Mouse (Mus musculus): ENCODE measurements around the gene Ssu72.
"Not testable (repeated sequence)": the region's sequence is repeated elsewhere in the genome, so short reads cannot be mapped to it uniquely, and the experiment has no call there.

Ssu72 gene

DNA sequence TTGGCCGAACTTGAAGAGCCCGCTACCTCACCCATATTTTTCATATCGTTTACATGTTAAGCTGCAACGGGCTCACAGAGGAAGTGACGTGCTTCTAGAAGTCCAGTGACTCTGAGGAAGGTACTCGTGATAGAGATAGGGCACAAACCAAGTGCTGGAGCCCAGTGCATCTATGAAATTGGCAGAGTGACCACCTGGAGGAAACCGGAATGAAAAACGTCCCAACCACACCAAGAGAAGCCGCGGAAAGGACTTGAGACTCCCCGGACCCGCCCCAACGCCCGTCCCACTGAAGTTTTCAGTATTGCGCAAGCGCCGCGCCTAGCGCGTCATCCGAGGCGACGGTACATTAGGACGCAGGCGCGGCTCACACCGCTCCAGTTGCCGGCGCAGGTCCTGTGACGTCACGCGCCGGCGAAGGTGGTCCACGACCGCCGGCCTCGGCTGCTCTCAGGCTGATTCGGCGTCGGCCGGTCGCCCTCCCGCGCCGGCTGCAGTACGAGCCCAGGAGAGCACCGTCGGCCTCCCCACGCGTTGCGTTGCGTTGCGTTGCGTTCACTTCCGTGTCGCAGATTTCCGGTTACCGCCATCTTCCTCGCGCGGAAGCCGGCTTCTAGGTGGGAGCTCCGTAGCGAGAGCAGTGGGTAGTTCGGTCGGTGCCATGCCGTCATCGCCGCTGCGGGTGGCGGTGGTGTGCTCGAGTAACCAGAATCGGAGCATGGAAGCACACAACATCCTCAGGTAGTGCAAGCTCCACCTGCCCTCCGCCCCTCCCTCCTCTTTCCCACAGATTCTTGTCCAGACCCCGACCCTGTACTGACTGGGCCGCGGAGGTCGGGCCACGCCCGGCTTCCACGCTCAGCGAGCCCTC, at the start of gene Ssu72:
TSS of gene Ssu72 (plus strand) at position 80 of the 871 bp plus-strand sequence.
- DNase-seq = peak; percentile 96

DNA sequence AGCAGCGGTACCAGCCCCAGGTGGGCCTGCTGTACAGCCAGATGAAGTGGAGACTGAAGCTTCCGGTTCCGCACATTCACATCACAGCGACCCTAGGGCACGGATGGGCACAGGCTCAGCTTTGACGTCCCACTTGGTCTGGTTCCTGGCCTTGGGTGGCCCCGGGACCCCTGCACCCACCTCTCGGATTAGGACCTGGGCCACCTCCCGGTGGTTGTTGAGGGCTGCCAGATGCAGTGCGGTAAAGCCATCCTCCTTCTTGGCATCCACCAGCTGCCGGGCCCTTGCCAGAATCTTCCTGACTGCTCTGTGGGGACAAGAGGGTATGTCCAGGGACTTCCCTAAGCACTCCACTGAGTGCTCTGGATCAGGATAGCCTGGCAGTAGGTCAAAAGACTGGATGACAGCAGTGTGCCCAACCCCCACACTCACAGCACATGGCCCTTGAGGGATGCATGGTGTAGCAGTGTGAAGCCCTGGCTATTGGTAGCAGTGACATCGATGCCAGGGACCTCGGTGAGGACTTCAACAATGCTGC, 48.3 kb upstream of the Ssu72 start:
- DNase-seq = no peak

DNA sequence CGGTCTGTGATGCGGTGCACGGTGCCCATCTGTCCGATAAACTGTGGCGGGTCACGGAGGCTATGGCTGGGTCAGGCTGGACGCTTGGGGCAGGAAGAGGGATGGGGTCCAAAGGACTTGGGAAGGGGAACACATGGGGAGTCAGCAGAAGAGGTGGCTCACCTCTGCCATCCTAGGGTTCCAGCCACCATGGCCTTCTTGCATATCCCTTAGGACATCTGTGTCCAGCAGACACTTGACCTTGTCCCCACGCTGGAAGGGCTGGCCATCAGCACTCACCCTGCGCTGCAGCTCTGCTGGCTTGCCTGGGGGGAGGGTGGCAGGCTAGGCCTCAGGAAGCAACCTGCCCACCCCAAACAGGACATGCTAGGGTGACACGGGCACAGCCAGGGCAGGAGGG, 45.6 kb upstream of the Ssu72 start:
- no peak for DNase-seq

DNA sequence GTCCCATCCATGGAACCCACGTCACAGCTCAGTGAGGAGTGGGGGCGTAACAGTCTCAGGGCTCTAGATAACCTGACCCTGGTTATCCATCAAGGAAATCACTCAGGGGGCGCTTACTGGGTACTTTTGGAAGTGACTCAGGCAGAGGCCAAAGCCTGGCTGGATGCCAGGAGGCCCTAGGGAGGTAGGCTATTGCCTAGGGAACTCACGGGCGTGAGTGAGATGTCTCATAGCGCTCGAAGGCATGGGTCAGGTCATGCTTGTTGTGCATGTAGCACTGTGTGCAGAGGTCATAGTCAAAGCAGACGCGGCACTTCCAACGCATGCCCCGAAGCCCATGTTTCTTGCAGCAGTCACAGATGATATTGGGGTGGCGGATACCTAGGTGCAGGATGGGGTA, 44.0 kb upstream of the Ssu72 start:
- no peak for DNase-seq

DNA sequence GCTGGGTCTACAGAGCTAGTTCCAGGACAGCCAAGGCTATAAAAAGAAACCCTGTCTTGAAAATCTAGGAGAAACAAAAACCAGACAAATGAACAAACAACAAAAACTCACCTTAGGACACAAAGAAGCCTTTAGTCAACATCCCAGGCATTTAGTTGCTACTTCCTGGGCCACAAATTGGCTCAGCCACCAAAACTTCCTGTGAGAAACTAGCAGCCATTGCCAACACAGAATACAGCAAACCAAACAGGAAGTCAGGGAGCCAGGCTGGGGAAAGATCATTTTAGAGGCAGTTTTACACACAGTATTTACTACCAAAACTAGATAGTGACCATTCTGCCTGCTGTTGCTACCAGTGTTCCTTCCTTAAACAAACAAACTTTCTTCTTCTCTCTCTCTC, 37.7 kb upstream of the Ssu72 start:
- no peak for DNase-seq

DNA sequence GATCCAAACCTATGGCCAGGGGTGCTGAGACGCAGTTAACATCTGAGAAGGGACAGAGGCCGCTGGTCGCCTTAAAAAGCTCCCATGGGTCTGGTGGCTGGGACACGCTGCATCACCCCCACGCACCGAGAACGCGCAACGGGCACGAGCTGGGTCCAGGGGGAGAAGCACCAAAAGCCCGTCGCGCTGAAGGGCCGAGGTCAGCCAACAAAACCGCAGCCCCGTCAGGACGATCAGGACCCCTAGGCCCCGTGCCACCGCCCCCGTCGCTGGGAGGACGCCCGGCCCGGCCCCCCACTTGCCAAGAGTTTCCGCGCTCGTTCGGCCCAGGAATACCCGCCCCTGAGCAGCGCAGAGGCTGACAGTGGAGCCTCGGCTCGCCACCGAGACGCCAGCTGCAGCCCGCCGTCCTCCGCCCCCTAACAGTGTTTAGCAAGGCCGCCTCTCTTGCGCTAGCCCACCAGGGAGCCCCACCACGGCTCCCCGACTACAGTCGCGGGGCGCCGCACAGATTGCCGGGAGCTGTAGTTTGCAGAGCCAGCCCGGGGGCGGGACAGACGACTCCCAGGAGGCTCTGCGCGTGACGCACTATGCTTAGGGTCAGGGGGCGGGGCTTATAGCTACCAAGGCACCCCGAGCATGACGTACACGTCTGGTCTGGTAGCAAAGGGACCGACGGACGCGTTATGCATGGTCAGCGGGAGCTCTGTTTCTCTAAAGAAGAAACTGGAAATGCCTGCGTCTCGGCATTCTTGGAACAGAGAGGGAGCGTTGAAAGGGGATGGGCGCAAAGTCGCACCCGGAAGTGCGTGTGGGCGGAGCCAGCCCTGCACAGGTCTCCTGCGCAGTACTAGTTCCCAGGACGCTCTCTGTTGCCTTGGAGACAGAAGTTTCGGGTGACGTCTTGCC, 35.7 kb upstream of the Ssu72 start, which contains the start of gene Mib2:
TSS of gene Mib2 (minus strand) at position 510 of the 909 bp plus-strand sequence.
- DNase-seq = peak; percentile 97

DNA sequence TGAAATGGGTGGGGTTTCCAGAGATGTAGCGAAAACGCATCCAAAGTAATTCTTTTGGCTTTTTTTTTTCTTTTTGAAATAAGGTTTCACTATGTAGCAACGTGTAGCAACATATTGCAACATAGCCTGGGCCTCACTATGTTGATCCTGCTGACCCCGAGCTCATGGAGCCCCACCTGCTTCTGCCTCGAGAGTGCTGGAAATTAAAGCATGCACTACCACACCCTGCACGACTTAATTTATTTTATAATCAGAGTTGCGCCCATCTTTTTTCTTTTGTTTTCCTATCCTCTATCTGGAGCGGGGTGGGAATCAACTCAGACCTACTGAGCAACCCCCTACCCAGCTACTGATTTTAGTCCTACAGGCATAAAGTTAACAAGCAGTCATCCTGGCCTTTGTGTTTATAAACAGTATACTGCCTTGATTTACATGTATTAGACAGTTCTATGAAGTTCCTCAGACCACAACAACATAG, 35.0 kb upstream of the Ssu72 start:
- no peak for DNase-seq

DNA sequence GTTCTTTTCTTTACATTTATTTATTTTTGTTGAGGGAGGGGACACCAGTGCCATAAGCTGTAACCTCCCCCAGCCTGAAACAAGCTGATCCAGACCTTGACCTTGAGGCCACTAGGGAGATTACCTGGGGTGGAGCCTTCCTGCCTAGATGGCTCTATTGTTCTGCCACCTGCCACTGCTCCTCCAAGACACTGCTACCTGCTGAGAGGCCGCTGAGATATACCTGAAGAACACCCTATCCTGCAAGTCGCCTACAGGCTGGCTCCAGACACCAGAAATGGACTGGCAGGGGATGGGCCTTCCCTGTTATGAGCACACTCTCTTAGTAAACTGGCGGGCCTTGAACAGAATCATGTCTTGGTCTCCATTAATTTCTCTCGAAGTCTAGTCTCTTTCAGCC, 34.4 kb upstream of the Ssu72 start:
- not testable (repeated sequence) for DNase-seq

DNA sequence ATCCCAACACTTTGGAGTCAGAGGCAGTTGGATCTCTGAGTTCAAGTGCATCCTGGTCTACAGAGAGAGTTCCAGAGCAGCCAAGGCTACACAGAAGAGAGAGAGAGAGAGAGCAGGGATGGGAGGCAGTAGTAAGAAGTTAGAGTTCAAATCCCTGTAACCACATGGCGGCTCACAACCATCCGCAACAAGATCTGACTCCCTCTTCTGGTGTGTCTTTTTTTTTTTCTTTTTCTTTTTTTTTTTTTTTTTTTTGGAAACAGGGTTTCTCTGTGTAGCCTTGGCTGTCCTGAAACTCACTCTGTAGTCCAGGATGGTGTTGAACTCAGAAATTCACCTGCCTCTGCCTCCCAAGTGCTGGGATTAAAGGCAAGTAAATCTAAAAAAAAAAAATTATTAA, 32.5 kb upstream of the Ssu72 start:
- no peak for DNase-seq

DNA sequence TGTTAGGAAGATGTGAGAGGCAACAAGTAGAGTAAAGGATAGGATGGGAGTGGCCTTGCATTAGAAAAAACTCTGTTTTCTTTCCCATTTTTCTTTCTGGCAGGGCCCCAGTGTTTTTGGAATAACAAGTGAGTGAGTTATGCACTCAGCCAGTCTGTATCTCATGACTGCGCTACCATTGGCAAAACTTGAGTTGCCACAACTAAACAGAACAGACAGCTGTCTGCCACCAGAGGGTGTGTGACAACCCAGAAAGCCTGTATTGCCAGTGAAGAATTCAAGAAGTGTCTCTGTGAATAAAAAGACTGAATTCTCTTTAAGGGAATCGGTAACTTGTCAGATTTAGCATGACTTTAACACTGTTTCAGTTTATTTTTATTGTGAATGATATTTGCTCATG, 28.6 kb upstream of the Ssu72 start:
- peak; percentile 35 for DNase-seq

DNA sequence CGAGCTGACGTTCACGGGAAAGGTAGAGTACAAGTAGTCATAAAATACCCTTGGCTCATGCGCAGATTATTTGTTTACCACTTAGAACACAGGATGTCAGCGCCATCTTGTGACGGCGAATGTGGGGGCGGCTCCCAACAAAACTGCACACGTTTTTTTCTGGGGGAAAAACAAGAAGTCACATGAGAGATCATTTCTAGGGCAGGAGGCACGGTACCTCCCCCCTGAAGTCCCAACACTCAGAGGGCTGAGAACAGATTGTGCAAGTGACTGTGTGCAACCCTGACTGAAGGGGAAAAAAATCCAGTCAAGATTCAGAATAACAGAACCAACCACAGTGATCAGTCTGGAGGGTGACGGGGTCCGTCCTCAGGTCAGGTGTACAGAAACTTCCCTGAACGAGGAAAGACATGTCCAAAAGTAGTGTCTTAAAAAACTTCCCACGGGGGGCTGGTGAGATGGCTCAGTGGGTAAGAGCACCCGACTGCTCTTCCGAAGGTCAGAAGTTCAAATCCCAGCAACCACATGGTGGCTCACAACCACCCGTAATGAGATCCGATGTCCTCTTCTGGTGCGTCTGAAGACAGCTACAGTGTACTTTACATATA, 20.8 kb upstream of the Ssu72 start:
- not testable (repeated sequence) for DNase-seq

DNA sequence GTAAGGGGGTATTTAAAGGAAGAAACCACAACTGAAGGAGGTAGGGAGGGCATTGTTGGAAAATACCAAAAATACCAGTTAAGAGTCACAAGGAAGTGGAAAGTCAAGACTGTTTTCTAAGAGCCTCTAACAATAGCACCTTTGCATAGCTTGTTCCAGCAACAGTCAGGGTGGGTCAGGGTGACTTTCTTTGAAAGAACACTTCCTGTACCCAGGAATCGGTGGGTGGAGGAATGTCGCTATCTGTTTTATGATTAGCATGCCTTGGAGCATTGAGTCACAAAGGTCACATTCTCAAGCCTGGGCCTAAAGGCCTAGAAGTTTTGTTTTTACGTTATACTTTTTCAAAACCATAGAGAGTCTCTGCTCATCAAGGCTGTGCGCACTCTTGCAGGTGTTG, 16.8 kb upstream of the Ssu72 start:
- not testable (repeated sequence) for DNase-seq

DNA sequence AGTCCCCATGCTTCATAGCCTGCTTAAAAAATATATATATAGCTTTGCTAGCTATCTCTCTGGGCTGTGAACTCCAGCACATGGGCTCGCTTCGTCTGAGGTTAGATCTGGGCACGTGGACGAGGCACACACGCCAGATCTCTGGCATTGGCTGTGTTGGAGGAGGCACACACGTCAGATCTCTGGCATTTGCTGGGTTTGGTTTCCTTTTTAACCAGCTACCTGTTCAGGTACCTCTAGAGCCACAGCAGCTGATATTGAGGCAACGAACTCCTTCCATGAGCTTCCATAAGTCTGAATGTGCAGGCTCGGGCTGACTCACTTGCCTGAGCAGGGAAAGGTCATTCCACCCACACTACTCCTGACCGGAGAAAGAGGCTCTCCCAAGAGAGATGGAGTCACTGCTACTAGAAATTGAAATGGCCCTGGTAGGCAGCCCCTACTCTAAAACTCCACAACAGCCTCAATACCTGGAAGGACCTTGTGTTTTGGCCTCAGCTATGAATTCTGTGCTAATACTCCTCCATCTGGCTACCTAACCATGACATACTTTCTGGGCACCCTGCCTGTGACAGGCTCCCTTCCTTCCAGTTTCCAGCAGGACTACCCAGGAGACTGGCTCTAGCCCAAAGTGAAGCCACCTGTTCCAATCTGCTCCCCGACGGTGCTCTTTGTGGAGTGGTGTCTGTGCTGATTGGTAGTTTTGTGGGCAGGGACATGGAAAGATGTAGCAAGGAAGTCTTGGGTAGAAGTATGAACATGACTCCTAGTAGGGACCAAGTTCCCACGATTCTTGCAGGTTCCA, 13.8 kb upstream of the Ssu72 start:
- DNase-seq = no peak

DNA sequence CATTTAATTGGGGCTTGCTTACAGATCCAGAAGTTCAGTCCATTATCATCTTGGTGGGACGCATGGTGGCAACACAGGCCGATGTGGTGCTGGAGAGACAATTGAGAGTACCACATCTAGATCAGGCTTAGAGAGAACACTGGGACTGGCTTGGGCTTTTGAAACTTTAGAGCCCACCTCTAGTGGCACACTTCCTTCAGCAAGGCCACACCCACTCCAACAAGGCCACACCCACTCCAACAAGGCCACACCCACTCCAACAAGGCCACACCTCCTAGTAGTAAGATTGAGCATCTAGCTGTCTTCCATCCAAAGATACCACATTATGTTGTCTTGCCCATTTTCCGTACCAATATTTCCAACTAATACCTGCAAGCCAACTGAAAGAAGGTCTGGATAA, 12.2 kb upstream of the Ssu72 start:
- no peak for DNase-seq

DNA sequence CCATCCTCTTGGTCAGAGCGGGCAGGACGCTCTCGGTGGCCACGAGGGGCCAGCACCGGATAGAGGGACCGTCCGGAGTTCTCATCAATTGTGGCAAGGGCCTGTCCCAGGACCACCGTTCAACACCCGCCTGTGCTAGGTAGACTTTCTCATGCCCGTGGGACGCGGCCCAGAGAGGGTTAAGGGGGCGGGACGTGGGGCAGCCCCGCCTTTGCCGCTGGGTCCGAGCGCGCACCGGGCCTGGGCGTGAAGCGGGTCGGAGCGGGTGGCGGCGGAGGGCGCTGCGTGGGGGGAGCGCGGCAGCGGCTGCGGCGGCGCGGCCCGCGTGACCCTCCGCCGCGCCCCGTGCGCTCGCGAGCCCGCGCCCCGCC, 10.5 kb upstream of the Ssu72 start, which contains the start of gene Fndc10:
TSS of gene Fndc10 (plus strand) at position 232 of the 371 bp plus-strand sequence.
- DNase-seq = peak; percentile 60

DNA sequence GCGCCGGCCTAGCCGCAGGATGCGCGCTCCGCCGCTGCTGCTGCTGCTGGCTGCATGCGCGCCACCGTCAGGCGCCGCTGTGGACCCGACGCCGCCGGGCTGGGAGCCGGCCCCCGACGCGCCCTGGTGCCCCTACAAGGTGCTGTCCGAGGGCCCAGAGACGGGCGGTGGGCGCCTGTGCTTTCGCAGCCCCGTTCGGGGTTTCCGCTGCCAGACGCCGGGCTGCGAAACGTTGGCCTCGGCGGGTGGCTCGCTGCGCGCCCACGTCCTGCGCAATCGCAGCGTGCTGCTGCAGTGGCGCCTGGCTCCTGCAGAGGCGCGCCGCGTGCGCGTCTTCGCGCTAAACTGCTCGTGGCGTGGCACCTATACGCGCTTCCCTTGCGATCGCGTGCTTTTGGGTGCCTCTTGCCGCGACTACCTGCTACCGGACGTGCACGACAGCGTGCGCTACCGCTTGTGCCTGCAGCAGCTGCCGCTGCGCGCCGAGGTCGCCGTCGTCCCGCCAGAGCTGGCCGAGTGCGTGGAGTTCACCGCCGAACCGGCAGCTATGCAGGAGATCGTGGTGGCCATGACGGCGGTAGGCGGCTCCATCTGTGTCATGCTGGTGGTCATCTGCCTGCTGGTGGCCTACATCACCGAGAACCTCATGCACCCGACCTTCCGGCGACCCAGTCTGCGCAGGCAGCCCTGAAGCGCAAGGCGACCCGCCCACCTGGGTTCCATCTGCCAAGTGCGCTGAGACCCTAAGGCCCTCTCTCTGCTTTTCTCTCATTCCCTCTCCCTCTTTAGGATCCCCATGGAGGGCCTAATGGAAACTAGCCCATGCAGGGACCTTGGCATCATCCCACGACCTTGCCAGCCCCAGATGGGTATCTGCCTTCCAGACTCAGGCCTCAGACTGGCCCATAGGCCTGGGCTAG, 9.9 kb upstream of the Ssu72 start:
- DNase-seq = peak; percentile 36

DNA sequence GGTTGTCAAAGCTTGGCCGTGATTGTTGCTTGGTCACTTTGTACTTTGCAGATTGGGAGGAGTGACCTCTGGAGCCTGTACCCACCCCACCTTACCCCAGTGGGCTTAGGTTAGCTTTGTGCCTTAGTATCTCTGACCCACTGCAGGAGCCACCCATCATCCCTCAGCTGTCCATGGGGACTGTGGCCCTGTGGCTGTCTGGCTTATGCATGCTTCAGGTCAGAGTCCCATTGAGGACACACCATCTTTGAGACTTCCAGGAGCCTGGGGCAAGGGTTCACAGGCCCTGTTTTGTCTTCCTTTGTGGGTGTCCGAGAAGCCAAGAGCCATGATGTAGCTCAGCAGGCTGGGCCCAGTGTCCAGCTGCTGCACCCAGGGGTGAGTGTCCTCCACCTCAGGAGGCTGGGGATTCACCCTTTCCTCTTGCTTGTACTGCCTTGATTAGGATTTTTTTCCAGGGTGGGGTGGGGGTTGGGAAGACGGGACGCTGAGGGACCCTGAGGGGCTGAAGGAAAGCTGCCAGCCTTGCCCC, 9.0 kb upstream of the Ssu72 start:
- no peak for DNase-seq

DNA sequence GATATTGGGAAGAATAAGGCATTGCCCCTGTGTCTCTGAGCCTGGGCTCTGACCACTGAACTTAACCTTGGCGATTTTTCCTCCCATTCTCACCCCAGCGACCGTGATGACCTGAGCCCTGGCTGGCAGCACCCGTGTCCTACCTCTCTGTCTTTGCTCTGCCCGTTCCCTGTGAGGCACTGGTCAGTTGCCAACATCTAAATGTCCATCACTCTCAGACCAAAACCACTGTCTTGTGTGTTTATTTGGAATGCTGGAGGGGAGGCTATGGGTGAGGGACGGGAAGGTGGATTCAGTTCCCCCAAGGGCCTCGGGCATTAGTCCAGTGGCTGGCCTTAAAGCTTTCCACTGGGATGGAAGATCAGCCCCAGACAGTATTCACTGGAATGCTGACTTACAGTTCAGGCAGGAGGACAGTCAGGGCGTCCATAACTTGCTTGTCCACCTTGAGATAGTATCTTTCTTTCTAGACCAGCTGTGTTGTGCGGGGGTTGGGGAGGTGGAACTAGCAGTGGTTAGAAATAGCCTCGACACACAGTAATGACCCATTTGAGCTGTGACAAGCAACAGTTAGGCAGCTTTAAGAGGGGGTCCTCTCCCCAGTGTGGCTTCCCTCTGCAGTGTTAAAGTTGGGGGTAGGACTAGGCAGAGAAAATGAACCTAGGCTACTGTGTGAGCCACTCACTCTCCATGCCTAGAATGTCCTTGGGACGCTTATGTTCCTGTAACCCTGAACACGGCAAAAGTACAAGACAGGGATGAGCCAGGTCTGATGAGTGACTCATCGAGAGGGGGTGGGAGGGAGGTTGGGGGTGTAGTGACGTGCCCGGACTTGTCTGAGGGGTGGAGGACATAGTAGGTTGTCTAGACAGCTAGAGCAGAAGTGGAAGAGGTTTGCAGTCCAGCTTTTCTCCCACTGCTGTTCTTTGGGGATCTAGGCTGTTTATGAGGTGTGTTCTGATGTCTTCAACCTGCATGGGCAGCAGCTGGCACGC, 8.0 kb upstream of the Ssu72 start:
- no peak for DNase-seq

DNA sequence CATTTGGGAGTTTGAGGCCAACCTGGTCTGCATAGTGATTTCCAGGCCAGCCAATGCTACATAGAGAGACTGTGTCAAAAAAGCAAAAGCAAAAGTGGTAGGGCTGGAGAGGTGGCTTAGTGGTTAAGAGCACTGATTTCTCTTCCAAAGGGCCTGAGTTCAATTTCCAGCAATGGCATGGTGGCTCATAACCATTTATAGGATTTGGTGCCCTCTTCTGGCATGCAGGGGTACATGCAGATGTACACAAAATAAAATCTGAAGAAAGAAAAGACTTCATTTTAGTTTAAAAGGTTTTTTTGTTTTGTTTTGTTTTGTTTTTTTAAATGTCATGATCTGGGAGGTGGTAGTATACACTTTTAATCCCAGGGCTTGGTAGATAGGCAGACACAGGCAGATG, 4.2 kb upstream of the Ssu72 start:
- no peak for DNase-seq

All from lung, postnatal 14 days (tissue).